Mouse (Mus musculus) lung, embryonic 15.5 days (tissue): ENCODE results near the gene Olfr106-ps. TPM values are rescaled to one million over a fixed set of nuclear protein-coding genes. Genes with fewer than 3 reads are reported as not detected.

Source experiments
- ATAC-seq: fragments of 200-750 bp; cut with Nextera tagmentation; 2 replicates; pipeline ENCODE4 v1.8.0; 2017; ENCODE audit warnings: moderate number of reproducible peaks, borderline replicate concordance; ENCODE audit not compliant: low FRiP score, low TSS enrichment; ENCODE audit errors: extremely low read depth
- H3K27ac ChIP-seq: fragments of 300-500 bp; sonication (generic); 2 replicates; pipeline ENCODE4 v1.5.1; 2015; ENCODE audit warnings: moderate library complexity, mild to moderate bottlenecking, inconsistent platforms
- H3K27me3 ChIP-seq: fragments of 300-500 bp; sonication (generic); 2 replicates; pipeline ENCODE4 v1.6.1; 2015; ENCODE audit warnings: inconsistent platforms
- H3K36me3 ChIP-seq: fragments of 300-500 bp; sonication (generic); 2 replicates; pipeline ENCODE4 v1.6.1; 2015; ENCODE audit warnings: inconsistent platforms
- H3K4me1 ChIP-seq: fragments of 300-500 bp; sonication (generic); 2 replicates; pipeline ENCODE4 v1.6.1; 2015; ENCODE audit warnings: inconsistent platforms
- H3K4me2 ChIP-seq: fragments of 300-500 bp; sonication (generic); 2 replicates; pipeline ENCODE4 v1.6.1; 2015; ENCODE audit warnings: inconsistent platforms, mild to moderate bottlenecking, moderate library complexity
- H3K4me3 ChIP-seq: fragments of 300-500 bp; sonication (generic); 2 replicates; pipeline ENCODE4 v1.5.1; 2015; ENCODE audit warnings: mild to moderate bottlenecking, inconsistent platforms
- H3K9ac ChIP-seq: fragments of 300-500 bp; sonication (generic); 2 replicates; pipeline ENCODE4 v1.6.1; 2015; ENCODE audit warnings: inconsistent platforms
- H3K9me3 ChIP-seq: fragments of 300-500 bp; sonication (generic); 2 replicates; pipeline ENCODE4 v1.6.1; 2016; ENCODE audit warnings: inconsistent platforms
- WGBS: fragments of 180-500 bp; shearing (Covaris S2); methylation state at CpG from one replicate; pipeline ENCODE4 v1.1.7; 2015; 5-methylcytosine and 5-hydroxymethylcytosine counted together
- polyA plus RNA-seq: library from polyadenylated mRNA; unstranded; fragments of >200 nt; fragmentation: Nextera tagmentation; extraction: Ambion mirVana; gene quantifications from 2 replicates; pipeline ENCODE4 v1.2.1, GENCODE M21; 2015

Gene Olfr106-ps
- not detected in 2 replicates for polyA plus RNA-seq

DNA sequence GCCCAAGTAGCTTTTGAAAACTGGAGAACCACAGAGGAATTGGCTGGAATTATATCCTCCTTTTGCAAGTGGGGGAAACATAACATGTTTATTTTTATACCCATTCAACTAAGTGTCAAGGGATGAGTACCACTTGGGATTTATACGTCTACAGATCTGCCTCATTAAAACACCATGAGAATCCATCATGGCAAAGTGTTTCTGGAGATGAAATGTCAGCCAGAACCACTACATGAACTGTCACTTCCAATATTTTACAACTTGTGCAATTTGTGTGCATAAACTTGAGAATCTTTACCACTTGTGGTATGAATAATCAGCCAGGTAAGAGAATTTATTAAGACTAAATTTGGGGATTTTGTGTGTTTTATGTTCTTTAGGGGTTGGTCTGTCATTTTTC lies at the start of gene Olfr106-ps:
Olfr106-ps (plus strand) TSS at position 301 of the 400 bp plus-strand sequence.
- H3K9me3 ChIP-seq: no peaks in the 10 kb centered on the region
- H3K4me1 ChIP-seq: no peaks in the 10 kb centered on the region
- no peak within 1 kb of the TSS for H3K27ac ChIP-seq
- H3K9ac ChIP-seq: no peak within 1 kb of the TSS
- H3K36me3 ChIP-seq: no peaks in the 10 kb centered on the region
- 10% methylated on average over 1 of the region's 1 CpGs for WGBS
- H3K27me3 ChIP-seq: no peaks in the 10 kb centered on the region
- H3K4me3 ChIP-seq: no peak within 1 kb of the TSS
- ATAC-seq: no peak
- H3K4me2 ChIP-seq: no peak within 1 kb of the TSS

DNA sequence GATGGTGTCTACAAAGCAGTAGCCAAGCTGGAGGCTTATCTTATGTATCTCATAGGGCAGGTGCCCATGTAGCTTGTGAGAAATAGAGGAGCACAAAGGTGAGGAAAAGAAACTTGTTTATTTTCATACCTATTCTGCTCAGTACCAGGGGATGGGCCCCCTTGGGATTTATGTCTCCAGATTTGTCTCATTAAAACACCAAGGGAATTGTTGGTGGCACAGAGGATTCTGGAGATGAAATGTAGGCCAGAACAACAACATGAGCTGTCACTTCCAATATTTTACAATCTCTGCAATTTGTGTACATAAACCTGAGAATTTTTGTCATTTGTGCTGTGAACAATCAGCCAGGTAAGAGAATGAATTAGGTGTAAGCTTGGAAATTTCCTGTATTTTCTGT lies 30.9 kb upstream of the Olfr106-ps start, which contains the start of gene Olfr104-ps:
Olfr104-ps (plus strand) TSS at position 301 of the 400 bp plus-strand sequence.
- ATAC-seq: no peak
- Histone ChIP-seq H3K9ac (no peak within 1 kb of the TSS), H3K4me1 (no peaks in the 10 kb centered on the region), H3K27ac (no peak within 1 kb of the TSS), H3K27me3 (no peaks in the 10 kb centered on the region), H3K9me3 (no peaks in the 10 kb centered on the region), H3K4me2 (no peak within 1 kb of the TSS), H3K36me3 (no peaks in the 10 kb centered on the region), H3K4me3 (no peak within 1 kb of the TSS)

DNA sequence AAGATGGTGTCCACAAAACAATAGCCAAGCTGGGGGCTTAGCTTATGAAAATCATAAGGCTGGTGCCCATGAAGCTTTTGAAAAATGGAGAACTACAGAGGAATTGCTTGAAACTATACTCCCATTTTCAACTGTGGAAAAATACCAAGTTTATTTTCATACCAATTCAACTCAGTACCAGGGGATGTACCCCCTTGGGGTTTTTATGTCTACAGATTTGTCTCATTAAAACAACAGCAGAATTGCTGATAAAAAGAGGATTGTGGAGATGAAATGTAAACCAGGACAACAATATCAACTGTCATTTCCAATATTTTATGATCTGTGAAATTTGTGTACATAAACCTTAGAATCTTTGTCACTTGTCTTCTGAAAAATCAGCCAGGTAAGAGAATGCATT lies 11.5 kb upstream of the Olfr106-ps start, which contains the start of gene Olfr105-ps:
Olfr105-ps (plus strand) TSS at position 301 of the 400 bp plus-strand sequence.
- Histone ChIP-seq H3K4me3 (no peak within 1 kb of the TSS), H3K27me3 (no peaks in the 10 kb centered on the region), H3K9ac (no peak within 1 kb of the TSS), H3K27ac (no peak within 1 kb of the TSS), H3K9me3 (no peaks in the 10 kb centered on the region), H3K4me1 (no peaks in the 10 kb centered on the region), H3K36me3 (no peaks in the 10 kb centered on the region), H3K4me2 (no peak within 1 kb of the TSS)
- ATAC-seq: no peak

DNA sequence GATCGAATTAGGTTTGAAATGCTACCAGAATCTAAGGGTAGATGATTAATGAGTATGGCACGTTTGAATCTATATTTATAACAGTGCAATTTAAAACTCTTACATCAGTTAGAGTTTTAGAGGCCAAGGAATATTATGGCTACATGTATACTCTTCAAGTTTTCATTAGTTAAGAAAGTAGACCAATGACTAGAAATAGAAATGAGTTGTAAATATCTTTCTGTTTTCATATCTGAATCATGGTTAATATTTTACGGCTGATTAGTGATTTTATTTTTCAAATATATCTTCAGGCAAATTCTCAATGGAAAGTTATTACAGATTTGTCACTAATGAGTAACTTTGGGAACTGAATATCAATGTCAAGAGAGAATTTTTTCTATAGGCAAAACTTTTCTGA lies 8.7 kb downstream of the Olfr106-ps start, which contains the start of gene Olfr107:
Olfr107 (plus strand) TSS at position 301 of the 400 bp plus-strand sequence.
- ATAC-seq: no peak

DNA sequence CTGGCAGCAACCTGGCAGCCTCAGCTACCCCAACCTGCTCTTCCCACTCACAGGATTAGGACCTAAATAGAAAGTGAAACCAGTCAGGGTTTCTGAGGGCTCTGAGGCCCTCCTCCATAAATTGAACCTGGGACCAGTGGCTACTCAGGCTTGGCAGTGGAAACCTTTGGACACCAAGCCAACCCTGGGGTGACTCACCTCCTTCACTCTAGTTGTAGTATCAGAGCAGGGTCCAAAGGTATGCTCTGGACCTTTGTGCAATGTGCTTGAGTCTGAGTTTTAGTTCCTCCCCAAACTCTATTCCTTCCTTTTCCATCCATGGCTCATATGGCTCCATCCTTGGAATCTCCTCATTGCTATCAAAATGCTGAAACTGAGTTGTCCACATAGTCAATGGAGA lies 23.2 kb downstream of the Olfr106-ps start:
- ATAC-seq: no peak
- Histone ChIP-seq H3K9ac (no peak overlapping the region), H3K27ac (no peak overlapping the region), H3K36me3 (no peaks in the 10 kb centered on the region), H3K4me1 (no peaks in the 10 kb centered on the region), H3K9me3 (no peaks in the 10 kb centered on the region), H3K4me3 (no peak overlapping the region), H3K27me3 (no peaks in the 10 kb centered on the region), H3K4me2 (no peak overlapping the region)

More for the DNA sequence above, 8.7 kb downstream of the Olfr106-ps start, which contains the start of gene Olfr107:
- no peak within 1 kb of the TSS for H3K4me2 ChIP-seq
- no peak within 1 kb of the TSS for H3K4me3 ChIP-seq
- 72% methylated on average over 3 of the region's 3 CpGs for WGBS
- no peaks in the 10 kb centered on the region for H3K36me3 ChIP-seq
- no peaks in the 10 kb centered on the region for H3K4me1 ChIP-seq
- no peaks in the 10 kb centered on the region for H3K9me3 ChIP-seq
- no peak within 1 kb of the TSS for H3K27ac ChIP-seq
- no peaks in the 10 kb centered on the region for H3K27me3 ChIP-seq
- no peak within 1 kb of the TSS for H3K9ac ChIP-seq

DNA sequence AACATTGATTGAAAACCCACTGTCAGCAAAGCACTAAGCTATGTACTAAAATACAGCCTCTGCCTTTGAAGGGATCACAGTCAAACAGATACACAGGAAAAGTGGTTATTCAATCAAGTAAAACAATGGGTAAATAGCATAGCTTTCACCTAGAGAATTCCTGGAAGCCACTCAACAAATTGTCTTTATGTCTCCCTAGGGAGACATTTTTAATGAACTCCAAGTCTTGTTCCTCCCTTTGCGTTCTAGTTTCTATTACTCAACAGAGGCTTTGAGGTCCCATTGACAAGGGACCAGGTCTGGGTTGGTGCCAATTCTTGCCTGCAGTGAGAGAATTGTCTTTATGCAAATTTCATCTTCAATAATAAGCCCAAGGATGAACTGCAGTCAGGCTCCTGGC lies 55.0 kb downstream of the Olfr106-ps start, which contains the start of gene Olfr108:
Olfr108 (plus strand) TSS at position 301 of the 400 bp plus-strand sequence.
- Histone ChIP-seq H3K9me3 (no peaks in the 10 kb centered on the region), H3K27me3 (no peaks in the 10 kb centered on the region), H3K36me3 (no peaks in the 10 kb centered on the region), H3K4me3 (no peak within 1 kb of the TSS), H3K27ac (no peak within 1 kb of the TSS), H3K9ac (no peak within 1 kb of the TSS), H3K4me1 (no peaks in the 10 kb centered on the region), H3K4me2 (no peak within 1 kb of the TSS)
- ATAC-seq: no peak
- 81% methylated on average over 1 of the region's 1 CpGs for WGBS

Other genes with a start within 250 kb of the Olfr106-ps start
- gene Olfr93, start 228.9 kb upstream of the Olfr106-ps start, polyA plus RNA-seq: not detected in 2 replicates
- gene Ubd, start 196.5 kb upstream of the Olfr106-ps start, polyA plus RNA-seq: 0.86 TPM in 1 of 2 replicates, not detected in the other
- gene Olfr94, start 189.4 kb upstream of the Olfr106-ps start, polyA plus RNA-seq: not detected in 2 replicates
- not detected in 2 replicates for gene Olfr95, start 177.3 kb upstream of the Olfr106-ps start, polyA plus RNA-seq
- gene Olfr96, start 170.2 kb upstream of the Olfr106-ps start, polyA plus RNA-seq: not detected in 2 replicates
- gene Olfr97, start 153.1 kb upstream of the Olfr106-ps start, polyA plus RNA-seq: not detected in 2 replicates
- gene Olfr98, start 126.6 kb upstream of the Olfr106-ps start, polyA plus RNA-seq: not detected in 2 replicates
- 2.2 and 3.0 TPM in 2 replicates for gene H2-M3, start 120.2 kb upstream of the Olfr106-ps start, polyA plus RNA-seq
- not detected in 2 replicates for gene Olfr99, start 106.9 kb upstream of the Olfr106-ps start, polyA plus RNA-seq
- not detected in 2 replicates for gene Olfr101, start 86.1 kb upstream of the Olfr106-ps start, polyA plus RNA-seq
- not detected in 2 replicates for gene Olfr102, start 73.3 kb upstream of the Olfr106-ps start, polyA plus RNA-seq
- gene Olfr103, start 50.7 kb upstream of the Olfr106-ps start, polyA plus RNA-seq: not detected in 2 replicates
- gene Olfr104-ps, start 30.8 kb upstream of the Olfr106-ps start, polyA plus RNA-seq: not detected in 2 replicates
- gene Olfr105-ps, start 11.4 kb upstream of the Olfr106-ps start, polyA plus RNA-seq: not detected in 2 replicates
- gene Olfr107, start 8.8 kb downstream of the Olfr106-ps start, polyA plus RNA-seq: not detected in 2 replicates
- not detected in 2 replicates for gene Olfr108, start 55.1 kb downstream of the Olfr106-ps start, polyA plus RNA-seq
- gene Olfr109, start 68.5 kb downstream of the Olfr106-ps start, polyA plus RNA-seq: not detected in 2 replicates
- 0.11 TPM in 1 of 2 replicates, not detected in the other for gene H2-M2, start 93.2 kb downstream of the Olfr106-ps start, polyA plus RNA-seq
- not detected in 2 replicates for gene Olfr110, start 102.1 kb downstream of the Olfr106-ps start, polyA plus RNA-seq
- gene Olfr111, start 117.6 kb downstream of the Olfr106-ps start, polyA plus RNA-seq: not detected in 2 replicates
- gene Olfr112, start 179.1 kb downstream of the Olfr106-ps start, polyA plus RNA-seq: not detected in 2 replicates
- not detected in 2 replicates for gene Olfr113, start 187.3 kb downstream of the Olfr106-ps start, polyA plus RNA-seq
- gene Olfr114, start 202.3 kb downstream of the Olfr106-ps start, polyA plus RNA-seq: not detected in 2 replicates
- gene Olfr115, start 236.7 kb downstream of the Olfr106-ps start, polyA plus RNA-seq: not detected in 2 replicates
- gene Olfr116, start 236.8 kb downstream of the Olfr106-ps start, polyA plus RNA-seq: not detected in 2 replicates